Mouse (Mus musculus): ENCODE results near the gene Zfp106.

DNA sequence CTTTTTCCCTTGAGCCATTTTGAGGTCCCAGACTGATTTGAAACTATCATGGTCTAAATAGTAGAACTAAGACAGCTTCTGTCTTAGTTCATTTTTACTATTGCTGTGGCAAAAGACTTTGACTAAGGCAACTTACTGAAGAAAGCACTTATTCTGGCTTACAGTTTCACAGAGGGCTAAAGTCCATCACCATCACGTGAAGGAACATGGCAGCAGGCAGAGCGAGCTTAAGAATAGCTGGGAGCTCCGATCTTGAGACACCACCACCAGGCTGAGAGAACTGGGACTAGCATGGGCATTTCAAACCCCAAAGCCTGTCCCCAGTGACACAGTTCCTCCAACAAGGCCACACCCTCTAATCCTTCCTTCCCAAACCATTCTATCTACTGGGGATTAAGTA lies 7.4 kb upstream of the Zfp106 start:
- TF ChIP-seq POLR2A (IDR thresholded peaks at IDR 0.05; ENCODE audit: control insufficient read depth, low read depth, low read length), result no peak
- TF ChIP-seq CTCF (IDR thresholded peaks at IDR 0.05; ENCODE audit: control insufficient read depth, insufficient read depth, insufficient replicate concordance, low read depth, low read length), result no peak

Data from testis, adult 2 months (tissue).